ENCODE assay signal across 24 mouse cellular contexts in the genomic region with DNA sequence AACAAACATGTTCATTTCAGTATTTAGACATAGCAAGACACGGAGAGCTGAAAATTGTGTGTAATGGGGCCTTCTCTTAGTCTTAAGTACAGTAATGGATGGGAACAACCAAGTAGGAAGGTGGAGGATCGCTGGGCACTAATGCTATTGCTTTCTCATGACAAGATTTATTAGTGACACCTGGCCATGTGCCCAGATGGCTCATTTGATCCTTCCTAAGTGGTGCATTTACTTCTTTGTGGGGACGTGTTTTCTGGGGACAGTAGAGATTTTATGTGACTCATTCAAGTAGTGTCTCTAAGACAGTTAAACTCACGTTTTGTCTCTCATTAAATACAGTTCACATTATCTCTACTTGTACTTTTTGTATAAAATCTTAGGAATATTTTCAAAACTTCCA.
DNase-seq lines count a peak whose midpoint lies in the region; ATAC-seq and TF ChIP-seq lines count a peak whose summit lies in the region.
"Had no signal": no experiment of that assay in that cellular context is flagged by ENCODE, and none has a peak within 500 bp of the region (broad histone marks: within the 10 kb centered on the region; RNA-seq: fewer than 3 reads in every experiment).

No protein-coding gene starts in this region.

- H3K4me1 ChIP-seq in limb, embryonic 14.5 days (ENCODE audit: control insufficient read depth, insufficient read depth, low read length) = no peaks in the 10 kb centered on the region
- no peaks in the 10 kb centered on the region for H3K4me1 ChIP-seq in limb, embryonic 10.5 days
- peaks cover 16% of the 10 kb centered on the region for H3K4me1 ChIP-seq in neural tube, embryonic 13.5 days (replicated peaks)
- H3K4me1 ChIP-seq: heart, embryonic 15.5 days; liver, embryonic 13.5 days; lung, embryonic 15.5 days; midbrain, embryonic 15.5 days had no signal

- 35% methylated on average over 4 of the region's 4 CpGs for WGBS in limb, embryonic 14.5 days
- 48% methylated on average over 4 of the region's 4 CpGs for WGBS in limb, embryonic 10.5 days
- WGBS in neural tube, embryonic 13.5 days = 14% methylated on average over 4 of the region's 4 CpGs

- H3K36me3 ChIP-seq in limb, embryonic 14.5 days (ENCODE audit: control insufficient read depth, insufficient read depth, low read length) = no peaks in the 10 kb centered on the region
- no peaks in the 10 kb centered on the region for H3K36me3 ChIP-seq in limb, embryonic 10.5 days
- H3K36me3 ChIP-seq in neural tube, embryonic 13.5 days = no peaks in the 10 kb centered on the region
- H3K36me3 ChIP-seq: embryonic facial prominence, embryonic 13.5 days; heart, embryonic 15.5 days; limb, embryonic 13.5 days; liver, embryonic 13.5 days; lung, embryonic 15.5 days; midbrain, embryonic 15.5 days had no signal

- H3K4me3 ChIP-seq in limb, embryonic 14.5 days (replicated peaks; ENCODE audit: low read length) = no peak overlapping the region
- no peak overlapping the region for H3K4me3 ChIP-seq in limb, embryonic 10.5 days
- no peak overlapping the region for H3K4me3 ChIP-seq in neural tube, embryonic 13.5 days
- H3K4me3 ChIP-seq: embryonic facial prominence, embryonic 13.5 days; heart, embryonic 15.5 days; limb, embryonic 13.5 days; liver, embryonic 13.5 days; lung, embryonic 15.5 days; midbrain, embryonic 15.5 days had no signal

- no peak for ATAC-seq in limb, embryonic 14.5 days (ENCODE audit: low FRiP score, low read depth)
- ATAC-seq in neural tube, embryonic 13.5 days (ENCODE audit: low read depth) = peak; percentile 89
- ATAC-seq: CD4-positive, CD25-positive, alpha-beta regulatory T cell, adult 4 months; inflammation-experienced regulatory T-cells, adult 6 months; midbrain, embryonic 15.5 days had no signal

- no peak for TF ChIP-seq POLR2A in limb, embryonic 14.5 days (IDR thresholded peaks at IDR 0.05; ENCODE audit: borderline replicate concordance, extremely low read depth, insufficient read depth, insufficient read length)

- no peaks in the 10 kb centered on the region for H3K27me3 ChIP-seq in limb, embryonic 14.5 days (ENCODE audit: control insufficient read depth, insufficient read depth, low read length)
- H3K27me3 ChIP-seq in limb, embryonic 10.5 days (ENCODE audit: low read depth, poor library complexity, severe bottlenecking) = no peaks in the 10 kb centered on the region
- H3K27me3 ChIP-seq in neural tube, embryonic 13.5 days = no peaks in the 10 kb centered on the region
- H3K27me3 ChIP-seq: embryonic facial prominence, embryonic 13.5 days; heart, embryonic 15.5 days; limb, embryonic 13.5 days; liver, embryonic 13.5 days; lung, embryonic 15.5 days; midbrain, embryonic 15.5 days had no signal

- H3K27ac ChIP-seq in limb, embryonic 14.5 days (replicated peaks; ENCODE audit: low read depth, low read length) = no peak overlapping the region
- no peak overlapping the region for H3K27ac ChIP-seq in limb, embryonic 10.5 days
- no peak overlapping the region for H3K27ac ChIP-seq in neural tube, embryonic 13.5 days (replicated peaks)
- H3K27ac ChIP-seq: embryonic facial prominence, embryonic 13.5 days; heart, embryonic 15.5 days; hindbrain, embryonic 14.5 days; limb, embryonic 13.5 days; liver, embryonic 13.5 days; lung, embryonic 15.5 days; midbrain, embryonic 15.5 days had no signal

- no peaks in the 10 kb centered on the region for H3K9me3 ChIP-seq in limb, embryonic 14.5 days (ENCODE audit: control insufficient read depth, low read length)
- no peaks in the 10 kb centered on the region for H3K9me3 ChIP-seq in limb, embryonic 10.5 days (replicated peaks)
- H3K9me3 ChIP-seq in neural tube, embryonic 13.5 days = no peaks in the 10 kb centered on the region
- H3K9me3 ChIP-seq: embryonic facial prominence, embryonic 13.5 days; heart, embryonic 15.5 days; limb, embryonic 13.5 days; liver, embryonic 13.5 days; lung, embryonic 15.5 days; midbrain, embryonic 15.5 days had no signal

- no peak overlapping the region for H3K4me2 ChIP-seq in limb, embryonic 14.5 days (replicated peaks; ENCODE audit: low read depth, low read length, severe bottlenecking)
- no peak overlapping the region for H3K4me2 ChIP-seq in neural tube, embryonic 13.5 days
- H3K4me2 ChIP-seq: embryonic facial prominence, embryonic 13.5 days; heart, embryonic 15.5 days; hindbrain, embryonic 14.5 days; limb, embryonic 13.5 days; liver, embryonic 13.5 days; lung, embryonic 15.5 days; midbrain, embryonic 15.5 days had no signal

- DNase-seq in adrenal gland, adult (ENCODE audit: inconsistent age in 2 of 2, low spot score in 1 of 2) = peak; percentile 51 to 77
- no peak for DNase-seq in adrenal gland, postnatal 4 days (ENCODE audit: low spot score in 2 of 2)
- peak; percentile 16 for DNase-seq in limb, embryonic 14.5 days (ENCODE audit: low spot score)
- DNase-seq in limb, embryonic 10.5 days (ENCODE audit: low spot score) = no peak
- peak; percentile 66 for DNase-seq in adrenal gland, postnatal 14 days
- no peak for DNase-seq in spleen, adult 18-20 months
- no peak for DNase-seq in B cell, adult 2 months
- DNase-seq: cerebellum, adult 2 months; cerebellum, postnatal 25 days; embryo, embryonic 11 days; heart, postnatal 4 days; kidney, adult 8-10 months; liver, embryonic 13.5 days; lung, postnatal 4 days; thymus, postnatal 25 days had no signal

- H3K9ac ChIP-seq in limb, embryonic 14.5 days (ENCODE audit: low read depth, low read length, severe bottlenecking) = no peak overlapping the region
- H3K9ac ChIP-seq in neural tube, embryonic 13.5 days = no peak overlapping the region
- H3K9ac ChIP-seq: embryonic facial prominence, embryonic 13.5 days; heart, embryonic 15.5 days; hindbrain, embryonic 14.5 days; limb, embryonic 13.5 days; liver, embryonic 13.5 days; lung, embryonic 15.5 days; midbrain, embryonic 15.5 days had no signal

Comparison
In these comparisons a context has a peak if more than half of its experiments do, and no peak if none do; other contexts are left out.
1. DNase-seq: peak in adrenal gland, adult (2 of 2), limb, embryonic 14.5 days (single experiment) and adrenal gland, postnatal 14 days (single experiment); none in adrenal gland, postnatal 4 days (0 of 2), limb, embryonic 10.5 days (single experiment), spleen, adult 18-20 months (0 of 2) and B cell, adult 2 months (0 of 2).